Comparison of ENCODE assay signal across 19 mouse cellular contexts in the genomic region with DNA sequence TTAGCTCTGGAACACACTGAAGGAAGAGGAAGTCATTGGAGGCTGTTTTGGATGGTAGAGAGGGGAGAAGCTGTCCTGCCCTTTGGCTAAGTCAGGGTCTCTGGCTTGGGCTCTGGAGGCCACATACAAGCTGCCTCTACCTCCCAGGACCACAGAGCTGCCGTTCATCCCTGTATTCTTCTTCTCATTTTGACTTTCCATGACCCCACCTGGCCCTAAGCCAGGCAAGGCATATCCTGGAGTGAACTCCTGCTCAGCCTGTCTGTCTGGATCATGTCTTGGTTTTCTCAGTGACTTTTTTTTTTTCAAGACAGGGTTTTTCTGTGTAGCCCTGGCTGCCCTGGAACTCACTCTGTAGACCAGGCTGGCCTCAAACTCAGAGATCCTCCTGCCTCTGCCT.
"Had no signal": no experiment of that assay in that cellular context is flagged by ENCODE, and none has a peak within 500 bp of the region (broad histone marks: within the 10 kb centered on the region; RNA-seq: fewer than 3 reads in every experiment).

No protein-coding gene starts in this region.

- DNase-seq: forebrain, postnatal 0 days; gastrocnemius, postnatal 14 days; gastrocnemius, postnatal 36 days; layer of hippocampus, adult 9-11 months; layer of hippocampus, postnatal 36 days had no signal

- H3K27ac ChIP-seq: forebrain, embryonic 15.5 days; heart, adult 2 months; heart, embryonic 13.5 days; heart, embryonic 15.5 days; hindbrain, embryonic 13.5 days; hindbrain, embryonic 15.5 days; hindbrain, postnatal 0 days; kidney, postnatal 0 days; limb, embryonic 13.5 days; limb, embryonic 15.5 days; liver, embryonic 12.5 days; liver, embryonic 14.5 days had no signal

- H3K27me3 ChIP-seq: forebrain, embryonic 15.5 days; hindbrain, embryonic 13.5 days; hindbrain, embryonic 15.5 days; limb, embryonic 13.5 days; limb, embryonic 15.5 days; liver, embryonic 12.5 days had no signal

- H3K4me2 ChIP-seq: forebrain, embryonic 15.5 days; heart, embryonic 11.5 days; heart, embryonic 13.5 days; heart, embryonic 15.5 days; hindbrain, embryonic 13.5 days; hindbrain, embryonic 15.5 days; limb, embryonic 13.5 days; limb, embryonic 15.5 days; liver, embryonic 12.5 days had no signal

- H3K36me3 ChIP-seq: forebrain, embryonic 15.5 days; heart, embryonic 15.5 days; hindbrain, embryonic 13.5 days; hindbrain, embryonic 15.5 days had no signal

- H3K9me3 ChIP-seq: forebrain, embryonic 15.5 days; heart, embryonic 13.5 days; heart, embryonic 15.5 days; hindbrain, embryonic 13.5 days; hindbrain, embryonic 15.5 days; limb, embryonic 13.5 days; limb, embryonic 15.5 days; liver, embryonic 12.5 days had no signal

- ATAC-seq: intestine, embryonic 16.5 days; liver, embryonic 12.5 days had no signal

- H3K4me3 ChIP-seq: forebrain, embryonic 15.5 days; heart, adult 2 months; heart, embryonic 13.5 days; heart, embryonic 15.5 days; hindbrain, embryonic 13.5 days; hindbrain, embryonic 15.5 days; limb, embryonic 13.5 days; limb, embryonic 15.5 days; liver, embryonic 12.5 days had no signal

- H3K9ac ChIP-seq: forebrain, embryonic 15.5 days; forebrain, postnatal 0 days; heart, embryonic 13.5 days; heart, embryonic 15.5 days; hindbrain, embryonic 13.5 days; hindbrain, embryonic 15.5 days; limb, embryonic 13.5 days; limb, embryonic 15.5 days; liver, embryonic 12.5 days; liver, embryonic 14.5 days had no signal

- H3K4me1 ChIP-seq: liver, embryonic 12.5 days had no signal
